In the genomic region with DNA sequence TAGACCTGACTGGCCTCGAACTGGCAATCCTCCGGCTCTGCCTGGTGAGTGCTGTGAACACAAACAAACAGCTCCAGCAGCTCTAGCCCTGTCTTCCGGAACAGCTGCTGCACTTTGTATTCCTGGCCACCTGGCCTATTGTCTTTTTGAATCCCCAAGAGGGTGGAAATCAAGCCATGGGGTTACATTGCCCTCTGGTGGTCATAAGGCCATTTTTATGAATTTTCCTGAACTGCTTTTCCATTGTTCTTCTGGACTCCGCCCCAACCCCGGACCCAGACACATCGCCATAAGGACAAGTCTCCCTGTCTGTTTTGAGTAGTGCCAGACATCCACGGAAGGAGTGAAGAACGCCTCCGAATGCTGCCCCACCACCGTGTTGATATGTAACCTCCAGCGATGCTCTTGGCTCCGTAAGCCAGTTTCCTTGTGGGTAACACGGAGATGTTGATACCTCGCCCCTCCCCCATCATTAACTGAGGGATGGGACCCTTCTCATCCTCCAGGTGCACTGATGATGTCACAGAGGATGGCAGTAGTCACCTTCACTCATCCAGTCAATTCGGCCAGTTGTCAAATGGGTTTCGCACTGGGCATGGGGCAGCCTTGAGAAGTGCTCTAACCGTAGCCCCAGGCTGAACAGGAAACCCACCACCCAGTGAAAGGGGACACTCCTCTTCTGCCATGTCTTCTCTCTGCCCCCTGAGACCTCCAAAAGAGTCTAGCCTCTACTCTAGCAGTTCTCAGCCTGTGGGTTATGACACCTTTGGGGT, we compare ENCODE assay signal across 7 mouse cellular contexts. TPM values are rescaled to one million over a fixed set of nuclear protein-coding genes. Genes with fewer than 3 reads are reported as not detected.
DNase-seq lines count a peak whose midpoint lies in the region; ATAC-seq and TF ChIP-seq lines count a peak whose summit lies in the region.

No protein-coding gene starts in this region.

- ATAC-seq in megakaryocyte progenitor cell, adult 5-6 weeks (replicated peaks; ENCODE audit: poor library complexity): peak; percentile 82

- TF ChIP-seq POLR2A in cortical plate, adult 2 months (IDR thresholded peaks at IDR 0.05; ENCODE audit: extremely low read depth, insufficient read depth, low read length): no peak

- peak; percentile 75 for TF ChIP-seq CTCF in cortical plate, adult 2 months (IDR thresholded peaks at IDR 0.05; ENCODE audit: extremely low read depth, insufficient read depth, low read length)

- H3K4me1 ChIP-seq in cortical plate, adult 2 months (ENCODE audit: control insufficient read depth, insufficient read depth, low read length): no peaks in the 10 kb centered on the region

- no peak overlapping the region for H3K27ac ChIP-seq in cortical plate, adult 2 months (ENCODE audit: insufficient read depth, low read length)

- peak; percentile 83 for DNase-seq in adipocyte (ENCODE audit: low spot score)
- DNase-seq in gastrocnemius, postnatal 10 days: peak; percentile 53
- peak; percentile 94 for DNase-seq in induced T-regulatory cell, adult 2 months (ENCODE audit: low read depth)
- peak; percentile 63 to 70 for DNase-seq in left cerebral cortex, adult 8-10 months (ENCODE audit: low spot score in 2 of 2)
- peak; percentile 78 to 81 for DNase-seq in right cerebral cortex, postnatal 10 days (ENCODE audit: low spot score in 2 of 2)

- peak overlapping the region; percentile 24 for H3K4me3 ChIP-seq in cortical plate, adult 2 months (ENCODE audit: insufficient read depth, low read length)

RNA-seq across cellular contexts. Expression of a gene that starts 13.6 kb away (rescaled TPM):
- 2.6 and 2.8 TPM in 2 replicates for polyA plus RNA-seq in cortical plate, adult 2 months (2012; rRNA removed)
- 1 to 10 TPM in 1 of 2 experiments, under 1 TPM in 1; 0.59 to 2.1 TPM for total RNA-seq in gastrocnemius, postnatal 10 days (2021)
- total RNA-seq in left cerebral cortex, adult 8-10 months (2022): 1 to 10 TPM in 3 of 4 experiments, under 1 TPM in 1; 0.97 to 2.6 (median 1.7) TPM
- total RNA-seq in megakaryocyte progenitor cell, adult 5-6 weeks (2015): 27.4 and 27.5 TPM in 2 replicates
- 17.5 and 20.6 TPM in 2 replicates for total RNA-seq in megakaryocyte progenitor cell, adult 5-6 weeks (2017)

RNA-seq across cellular contexts. Expression of a gene that starts 17.3 kb away (rescaled TPM):
- polyA plus RNA-seq in cortical plate, adult 2 months (2012; rRNA removed): 0.74 and 0.77 TPM in 2 replicates
- total RNA-seq in gastrocnemius, postnatal 10 days (2021): 1 to 10 TPM; 1.9 to 2.3 TPM
- total RNA-seq in left cerebral cortex, adult 8-10 months (2022): under 1 TPM in 3 of 4 experiments, not detected in 1; 0.19 to 0.50 (median 0.28) TPM
- 2.0 and 3.5 TPM in 2 replicates for total RNA-seq in megakaryocyte progenitor cell, adult 5-6 weeks (2015)
- total RNA-seq in megakaryocyte progenitor cell, adult 5-6 weeks (2017): 1.1 and 1.9 TPM in 2 replicates

RNA-seq across cellular contexts. Expression of a gene that starts 17.6 kb away (rescaled TPM):
- 0.31 TPM in 1 of 2 replicates, not detected in the other for polyA plus RNA-seq in cortical plate, adult 2 months (2012; rRNA removed)
- total RNA-seq in gastrocnemius, postnatal 10 days (2021): not detected
- total RNA-seq in left cerebral cortex, adult 8-10 months (2022): not detected
- total RNA-seq in megakaryocyte progenitor cell, adult 5-6 weeks (2015): 4.4 and 4.7 TPM in 2 replicates
- 1.7 and 4.0 TPM in 2 replicates for total RNA-seq in megakaryocyte progenitor cell, adult 5-6 weeks (2017)

RNA-seq across cellular contexts. Expression of a gene that starts 32.9 kb away (rescaled TPM):
- 0.15 and 0.19 TPM in 2 replicates for polyA plus RNA-seq in cortical plate, adult 2 months (2012; rRNA removed)
- under 1 TPM; 0.16 to 0.86 TPM for total RNA-seq in gastrocnemius, postnatal 10 days (2021)
- total RNA-seq in left cerebral cortex, adult 8-10 months (2022): under 1 TPM in 3 of 4 experiments, not detected in 1; 0.09 to 0.30 (median 0.13) TPM
- 86.0 and 93.4 TPM in 2 replicates for total RNA-seq in megakaryocyte progenitor cell, adult 5-6 weeks (2015)
- 294 and 316 TPM in 2 replicates for total RNA-seq in megakaryocyte progenitor cell, adult 5-6 weeks (2017)

Comparison
In these comparisons a context has a peak if more than half of its experiments do, and no peak if none do; other contexts are left out.
1. RNA of a gene that starts 13.6 kb away (total RNA-seq): 17.5 to 27.5 TPM in megakaryocyte progenitor cell, adult 5-6 weeks; 0.59 to 2.1 TPM in gastrocnemius, postnatal 10 days and 0.97 to 2.6 TPM in left cerebral cortex, adult 8-10 months; every median in the first group is over 4 times any median in the second.
2. Peak in every context shown above with its lines, with median percentiles within 50 percentile points of each other: DNase-seq.